Comparison of ENCODE assay signal across 25 mouse cellular contexts in the genomic region with DNA sequence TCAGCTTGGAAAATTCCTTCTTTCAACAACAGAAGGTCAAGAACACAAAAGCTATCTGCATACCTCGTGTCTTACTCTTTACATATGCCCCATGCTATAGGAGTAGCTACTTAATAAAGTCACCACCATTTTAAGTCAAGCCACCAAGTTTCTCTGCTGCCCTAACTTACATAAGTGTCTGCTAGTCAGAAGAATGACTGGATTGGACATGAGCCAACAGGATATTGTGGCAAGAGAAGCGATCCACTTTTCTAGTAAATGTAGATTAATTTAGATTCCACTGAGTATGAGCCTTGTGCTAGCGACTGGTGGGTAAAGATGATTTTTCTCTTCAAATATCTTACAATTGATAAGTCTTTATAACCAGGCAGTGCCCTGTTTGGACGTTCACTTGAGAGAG. TPM values are rescaled to one million over a fixed set of nuclear protein-coding genes. Genes with fewer than 3 reads are reported as not detected.
DNase-seq lines count a peak whose midpoint lies in the region; ATAC-seq lines count a peak whose summit lies in the region.
"Had no signal": no experiment of that assay in that cellular context is flagged by ENCODE, and none has a peak within 500 bp of the region (broad histone marks: within the 10 kb centered on the region; RNA-seq: fewer than 3 reads in every experiment).

No protein-coding gene starts in this region.

- H3K4me1 ChIP-seq in neural tube, embryonic 15.5 days = peaks cover 5% of the 10 kb centered on the region; the same call in 1 of the 2 replicates
- H3K4me1 ChIP-seq: forebrain, embryonic 12.5 days; heart, embryonic 15.5 days; hindbrain, embryonic 15.5 days had no signal

- no peak for ATAC-seq in CD4-positive, CD25-positive, alpha-beta regulatory T cell, adult 4 months
- ATAC-seq in neural tube, embryonic 15.5 days (ENCODE audit: low FRiP score) = no peak
- ATAC-seq: activated CD4-positive, CD25-positive, alpha-beta regulatory T cell, adult 4 months; forebrain, embryonic 16.5 days; intestine, embryonic 16.5 days had no signal

- peak; percentile 21 for DNase-seq in CD4-positive, CD25-positive, alpha-beta regulatory T cell, adult 2 months (ENCODE audit: low read depth, low spot score)
- DNase-seq in 3134 (ENCODE audit: extremely low read depth, insufficient read length, low spot score) = peak; percentile 47
- peak; percentile 18 for DNase-seq in MEL-GATA-1-ER (ENCODE audit: extremely low read depth, low read depth)
- peak; percentile 13 for DNase-seq in naive thymus-derived CD4-positive, alpha-beta T cell, adult 2 months (ENCODE audit: low read depth)
- no peak for DNase-seq in layer of hippocampus, adult 9-11 months
- DNase-seq: adrenal gland, adult 2 months; adrenal gland, postnatal 25 days; cerebellum, adult 18-20 months; cerebellum, adult 9-11 months; cerebellum, postnatal 36 days; gastrocnemius, postnatal 14 days; heart, adult 2 months; heart, postnatal 36 days had no signal

- H3K9ac ChIP-seq in neural tube, embryonic 15.5 days (replicated peaks) = no peak overlapping the region
- H3K9ac ChIP-seq: embryonic facial prominence, embryonic 13.5 days; forebrain, embryonic 12.5 days; heart, embryonic 15.5 days; hindbrain, embryonic 15.5 days had no signal

- no peak overlapping the region for H3K4me3 ChIP-seq in neural tube, embryonic 15.5 days (replicated peaks)
- H3K4me3 ChIP-seq: embryonic facial prominence, embryonic 13.5 days; forebrain, embryonic 12.5 days; heart, adult 2 months; heart, embryonic 15.5 days; hindbrain, embryonic 15.5 days had no signal

- no peaks in the 10 kb centered on the region for H3K27me3 ChIP-seq in neural tube, embryonic 15.5 days (replicated peaks)
- H3K27me3 ChIP-seq: embryonic facial prominence, embryonic 13.5 days; forebrain, embryonic 12.5 days; hindbrain, embryonic 15.5 days had no signal

- H3K36me3 ChIP-seq in neural tube, embryonic 15.5 days = no peaks in the 10 kb centered on the region
- H3K36me3 ChIP-seq: embryonic facial prominence, embryonic 13.5 days; forebrain, embryonic 12.5 days; heart, embryonic 15.5 days; hindbrain, embryonic 15.5 days had no signal

- WGBS in neural tube, embryonic 15.5 days = 81% methylated on average over 4 of the region's 4 CpGs

- no peak overlapping the region for H3K4me2 ChIP-seq in neural tube, embryonic 15.5 days
- H3K4me2 ChIP-seq: embryonic facial prominence, embryonic 13.5 days; forebrain, embryonic 12.5 days; heart, embryonic 11.5 days; heart, embryonic 15.5 days; hindbrain, embryonic 15.5 days had no signal

- H3K27ac ChIP-seq in neural tube, embryonic 15.5 days (replicated peaks) = no peak overlapping the region
- H3K27ac ChIP-seq: embryonic facial prominence, embryonic 13.5 days; forebrain, embryonic 12.5 days; heart, adult 2 months; heart, embryonic 15.5 days; hindbrain, embryonic 15.5 days had no signal

- H3K9me3 ChIP-seq in neural tube, embryonic 15.5 days (replicated peaks) = no peaks in the 10 kb centered on the region
- H3K9me3 ChIP-seq: embryonic facial prominence, embryonic 13.5 days; forebrain, embryonic 12.5 days; heart, embryonic 15.5 days; hindbrain, embryonic 15.5 days had no signal

RNA-seq across cellular contexts. Expression of a gene that starts 12.0 kb away (rescaled TPM):
- 1 to 10 TPM; 1.2 to 2.4 TPM for polyA plus RNA-seq in CD4-positive, CD25-positive, alpha-beta regulatory T cell, adult 4 months (2017; shearing (Covaris generic))
- polyA plus RNA-seq in neural tube, embryonic 15.5 days (2015; fragmentation: Nextera tagmentation; extraction: Ambion mirVana) = 0.14 and 0.17 TPM in 2 replicates
- polyA plus RNA-seq: adrenal gland, adult 2 months; heart, adult 2 months; hindbrain, embryonic 11.5 days; hindbrain, embryonic 15.5 days had no signal

RNA-seq across cellular contexts. Expression of a gene that starts 58.8 kb away (rescaled TPM):
- polyA plus RNA-seq in CD4-positive, CD25-positive, alpha-beta regulatory T cell, adult 4 months (2017; shearing (Covaris generic)) = not detected
- 11.8 and 14.1 TPM in 2 replicates for polyA plus RNA-seq in neural tube, embryonic 15.5 days (2015; fragmentation: Nextera tagmentation; extraction: Ambion mirVana)
- polyA plus RNA-seq: activated CD4-positive, CD25-positive, alpha-beta regulatory T cell, adult 4 months; adrenal gland, adult 2 months; gonadal fat pad, adult 2 months; heart, adult 2 months; heart, embryonic 15.5 days had no signal

Comparison
In these comparisons a context has a peak if more than half of its experiments do, and no peak if none do; other contexts are left out.
1. RNA of a gene that starts 58.8 kb away (polyA plus RNA-seq): 11.8 to 14.1 TPM in neural tube, embryonic 15.5 days; not detected in CD4-positive, CD25-positive, alpha-beta regulatory T cell, adult 4 months; every median in the first group is over 10 times any median in the second.